Mouse (Mus musculus): ENCODE data around the gene Gapvd1.

- TF ChIP-seq CTCF (conservative IDR thresholded peaks at IDR 0.05; ENCODE audit: low read length) (no peak), NANOG (IDR thresholded peaks at IDR 0.05; ENCODE audit: borderline replicate concordance, low read length) (no peak)
Observed at GRCm38 (mm10) chr2:34684076-34684870, 70.8 kb downstream of the Gapvd1 start.

Data from E14TG2a.4 (cell line).